Mouse (Mus musculus) small intestine, adult 2 months (tissue): ENCODE measurements around the gene Zfp800.

Source experiments
- CTCF ChIP-seq: fragments of 200-500 bp; IDR thresholded peaks from 2 replicates; pipeline ENCODE4 v1.5.1; 2012; ENCODE audit warnings: low read depth, mild to moderate bottlenecking, control low read depth, inconsistent platforms, low read length, moderate library complexity, mixed read lengths; ENCODE audit not compliant: insufficient replicate concordance, insufficient read length; ENCODE audit errors: extremely low read depth
- POLR2A ChIP-seq: fragments of 200-500 bp; IDR thresholded peaks from 2 replicates; pipeline ENCODE4 v1.6.1; 2012; ENCODE audit warnings: low read depth, mild to moderate bottlenecking, control low read depth, inconsistent platforms, low read length, moderate library complexity

DNA sequence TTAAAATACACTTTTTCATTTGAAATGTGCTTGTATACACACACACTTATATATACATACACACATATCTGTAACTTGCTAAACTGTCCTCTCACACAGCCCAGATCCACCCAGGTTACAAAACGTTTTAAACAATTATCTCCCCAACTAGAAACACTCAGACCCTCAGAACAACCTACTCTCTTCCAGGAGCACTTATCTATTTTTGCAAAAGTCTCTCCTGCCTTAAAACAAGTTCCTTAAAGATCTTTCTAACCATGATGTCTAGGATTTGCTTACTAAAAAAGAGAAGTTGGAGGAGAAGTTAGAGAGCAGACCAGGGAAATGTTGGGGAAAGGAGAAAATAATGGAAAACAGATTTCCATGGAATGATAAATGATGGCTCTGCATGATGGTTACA is 139.4 kb downstream of the Zfp800 start:
- no peak for TF ChIP-seq CTCF
- TF ChIP-seq POLR2A = no peak
